Mouse (Mus musculus) ES-E14 (cell line): Measurements from ENCODE around the gene BC049762.

ENCODE experiments used
- CHD2 ChIP-seq: IDR thresholded peaks from 2 replicates; pipeline ENCODE4 v1.6.1; 2014; ENCODE audit warnings: mild to moderate bottlenecking, low read depth, low read length, inconsistent platforms
- HCFC1 ChIP-seq: IDR thresholded peaks from 2 replicates; pipeline ENCODE4 v1.6.1; 2012; ENCODE audit warnings: low read length, inconsistent platforms, borderline replicate concordance; ENCODE audit not compliant: insufficient read depth
- MAFK ChIP-seq: IDR thresholded peaks from 2 replicates; pipeline ENCODE4 v1.6.1; 2014; ENCODE audit warnings: mild to moderate bottlenecking, low read depth, low read length, inconsistent platforms; ENCODE audit not compliant: insufficient read depth
- ZC3H11A ChIP-seq: IDR thresholded peaks from 2 replicates; pipeline ENCODE4 v1.6.1; 2012; ENCODE audit warnings: low read depth, mild to moderate bottlenecking, inconsistent platforms, low read length, borderline replicate concordance
- ZNF384 ChIP-seq: IDR thresholded peaks from 2 replicates; pipeline ENCODE4 v1.6.1; 2012; ENCODE audit warnings: low read depth, low read length, inconsistent platforms

- TF ChIP-seq ZNF384 (no peak), CHD2 (no peak), HCFC1 (no peak), ZC3H11A (no peak), MAFK (no peak)
Observed at GRCm38 (mm10) chr11:51295742-51296141, 32.9 kb upstream of the BC049762 start.
